Mouse (Mus musculus) CH12.LX (cell line): ENCODE data around the gene Cdk2ap2. TPM values are rescaled to one million over a fixed set of nuclear protein-coding genes. Genes with fewer than 3 reads are reported as not detected.

Experiments
- DNase-seq: peaks from one replicate; pipeline ENCODE4 v3.0.0-alpha.2; 2013; ENCODE audit errors: extremely low read depth
- H3K27ac ChIP-seq: 2 replicates; pipeline ENCODE4 v1.5.1; 2012; ENCODE audit warnings: low read depth, mild to moderate bottlenecking, control low read depth, moderate library complexity; ENCODE audit not compliant: insufficient read depth
- H3K27me3 ChIP-seq: replicated peaks from 2 replicates; pipeline ENCODE3; 2012; ENCODE audit warnings: inconsistent platforms
- H3K36me3 ChIP-seq, 2 experiments: replicated peaks in 1 of 2; 2 replicates each; pipeline versions ENCODE3 to v1.6.1; 2012; ENCODE audit warnings: inconsistent platforms in 1 of 2, low read length in 1 of 2, mild to moderate bottlenecking in 1 of 2, mixed read lengths in 1 of 2, moderate library complexity in 1 of 2; ENCODE audit not compliant: control insufficient read depth in 1 of 2, insufficient read depth in 1 of 2
- H3K4me1 ChIP-seq, 2 experiments: 2 replicates each; pipeline ENCODE4 v1.6.1; 2012; ENCODE audit warnings: inconsistent platforms in 1 of 2, moderate library complexity in 1 of 2; ENCODE audit not compliant: insufficient read depth in 2 of 2, control insufficient read depth in 1 of 2
- H3K4me2 ChIP-seq: 2 replicates; pipeline ENCODE4 v1.6.1; 2012; ENCODE audit warnings: low read depth, mild to moderate bottlenecking, control low read depth; ENCODE audit not compliant: poor library complexity, insufficient read depth, severe bottlenecking
- H3K4me3 ChIP-seq, 3 experiments: fragments of 150-350 bp in 1 of 3; sonication (generic) in 1 of 3; replicated peaks in 1 of 3; 2 replicates each; pipeline versions ENCODE3 to v1.5.1; 2011 to 2012; ENCODE audit warnings: low read depth in 2 of 3, low read length in 2 of 3, mild to moderate bottlenecking in 2 of 3, moderate library complexity in 2 of 3, control low read depth in 1 of 3, improper control_type of control experiment in 1 of 3, inconsistent platforms in 1 of 3, mixed read lengths in 1 of 3; ENCODE audit not compliant: poor library complexity in 1 of 3
- H3K79me2 ChIP-seq: replicated peaks from 2 replicates; pipeline ENCODE4 v1.6.1; 2012; ENCODE audit warnings: mild to moderate bottlenecking, moderate library complexity; ENCODE audit not compliant: control insufficient read depth, poor library complexity, insufficient read depth, severe bottlenecking; ENCODE audit errors: extremely low read depth
- H3K9ac ChIP-seq: 2 replicates; pipeline ENCODE4 v1.6.1; 2012; ENCODE audit warnings: low read depth, mild to moderate bottlenecking, control low read depth, moderate library complexity; ENCODE audit not compliant: insufficient read depth
- H3K9me3 ChIP-seq: replicated peaks from 2 replicates; pipeline ENCODE3; 2012; ENCODE audit warnings: low read length, inconsistent platforms, mixed read lengths
- CHD2 ChIP-seq: IDR thresholded peaks from 2 replicates; pipeline ENCODE4 v1.6.1; 2011; ENCODE audit warnings: low read length, improper control_type of control experiment
- E2F4 ChIP-seq: IDR thresholded peaks from 2 replicates; pipeline ENCODE4 v1.6.1; 2011; ENCODE audit warnings: low read depth, low read length, improper control_type of control experiment; ENCODE audit not compliant: insufficient replicate concordance
- GABPA ChIP-seq: IDR thresholded peaks from 2 replicates; pipeline ENCODE4 v1.6.1; 2012; ENCODE audit warnings: low read depth, low read length, improper control_type of control experiment, inconsistent platforms; ENCODE audit not compliant: insufficient replicate concordance
- HCFC1 ChIP-seq: IDR thresholded peaks from 2 replicates; pipeline ENCODE4 v1.6.1; 2012; ENCODE audit warnings: low read depth, mild to moderate bottlenecking, inconsistent platforms, low read length, improper control_type of control experiment
- KAT2A ChIP-seq: IDR thresholded peaks from 2 replicates; pipeline ENCODE4 v1.6.1; 2012; ENCODE audit warnings: low read length, improper control_type of control experiment, inconsistent platforms; ENCODE audit not compliant: insufficient replicate concordance
- MAFK ChIP-seq: IDR thresholded peaks from 2 replicates; pipeline ENCODE4 v1.6.1; 2011; ENCODE audit warnings: low read length, improper control_type of control experiment; ENCODE audit not compliant: insufficient replicate concordance
- MAX ChIP-seq: IDR thresholded peaks from 2 replicates; pipeline ENCODE4 v1.6.1; 2011; ENCODE audit warnings: low read length, improper control_type of control experiment
- MXI1 ChIP-seq: IDR thresholded peaks from 2 replicates; pipeline ENCODE4 v1.6.1; 2011; ENCODE audit warnings: mild to moderate bottlenecking, low read depth, low read length, improper control_type of control experiment
- MYC ChIP-seq: IDR thresholded peaks from 2 replicates; pipeline ENCODE4 v1.6.1; 2011; ENCODE audit warnings: low read depth, mild to moderate bottlenecking, improper control_type of control experiment, low read length
- NELFE ChIP-seq: IDR thresholded peaks from 2 replicates; pipeline ENCODE4 v1.6.1; 2011; ENCODE audit warnings: low read depth, low read length, improper control_type of control experiment
- PAX5 ChIP-seq: IDR thresholded peaks from 2 replicates; pipeline ENCODE4 v1.6.1; 2012; ENCODE audit warnings: low read length, inconsistent platforms, mixed read lengths
- RAD21 ChIP-seq: IDR thresholded peaks from 2 replicates; pipeline ENCODE4 v1.6.1; 2011; ENCODE audit warnings: low read depth, mild to moderate bottlenecking, low read length, improper control_type of control experiment, moderate library complexity
- SMC3 ChIP-seq: IDR thresholded peaks from 2 replicates; pipeline ENCODE4 v1.6.1; 2011; ENCODE audit warnings: low read depth, low read length, improper control_type of control experiment
- TBP ChIP-seq: conservative IDR thresholded peaks from 2 replicates; pipeline ENCODE4 v1.6.1; 2011; ENCODE audit warnings: low read depth, low read length, improper control_type of control experiment
- TCF12 ChIP-seq: IDR thresholded peaks from 2 replicates; pipeline ENCODE4 v1.6.1; 2014; ENCODE audit warnings: low read depth, mild to moderate bottlenecking, inconsistent platforms, low read length, improper control_type of control experiment
- UBTF ChIP-seq: IDR thresholded peaks from 2 replicates; pipeline ENCODE4 v1.6.1; 2012; ENCODE audit warnings: low read depth, mild to moderate bottlenecking, inconsistent platforms, low read length, improper control_type of control experiment, moderate library complexity
- USF1 ChIP-seq: IDR thresholded peaks from 2 replicates; pipeline ENCODE4 v1.6.1; 2014; ENCODE audit warnings: low read depth, mild to moderate bottlenecking, inconsistent platforms, low read length, improper control_type of control experiment
- USF2 ChIP-seq: conservative IDR thresholded peaks from 2 replicates; pipeline ENCODE4 v1.6.1; 2011; ENCODE audit warnings: low read depth, low read length, improper control_type of control experiment
- ZC3H11A ChIP-seq: IDR thresholded peaks from 2 replicates; pipeline ENCODE4 v1.6.1; 2012; ENCODE audit warnings: low read depth, mild to moderate bottlenecking, inconsistent platforms, low read length, improper control_type of control experiment
- ZMIZ1 ChIP-seq: IDR thresholded peaks from 2 replicates; pipeline ENCODE4 v1.6.1; 2012; ENCODE audit warnings: low read depth, mild to moderate bottlenecking, inconsistent platforms, low read length, improper control_type of control experiment
- ZNF384 ChIP-seq: IDR thresholded peaks from 2 replicates; pipeline ENCODE4 v1.6.1; 2012; ENCODE audit warnings: low read depth, low read length, improper control_type of control experiment, inconsistent platforms
- dilution Hi-C: fragments of 300-500 bp; cut with MboI; formaldehyde crosslinking; loops from 2 replicates; pipeline ENCODE4 v1.14.3; 2020; ENCODE audit warnings: low sequenced_read_pairs; ENCODE audit not compliant: extremely low pct_unique_long_range_greater_than_20kb, extremely low pct_ligation_motif_present
- in situ Hi-C: fragments of 300-500 bp; cut with MboI; formaldehyde crosslinking; loops from 3 replicates; pipeline ENCODE4 v1.14.3; 2019; ENCODE audit warnings: low sequenced_read_pairs, low pct_ligation_motif_present, low pct_unique_long_range_greater_than_20kb, mixed read lengths
- polyA plus RNA-seq: library from polyadenylated mRNA; unstranded; fragments of >175 nt; gene quantifications from 2 replicates; pipeline ENCODE4 v1.2.1, GENCODE M21; 2012; ENCODE audit warnings: low read depth; ENCODE audit not compliant: insufficient read length
- total RNA-seq, 2 experiments: library from RNA; depleted of rRNA; stranded (reverse); fragments of 300-350 nt in 1 of 2; fragments of >200 nt in 1 of 2; gene quantifications; 2 replicates each; pipeline ENCODE4 v1.2.3; 2012 to 2014

Gene Cdk2ap2
- total and polyA plus RNA-seq, 3 experiments: 63.4 to 69.5 (median 67.1) TPM

- Histone ChIP-seq H3K27ac (peak overlapping the region; percentile 89; the same call in 1 of the 2 replicates), H3K9me3 (no peaks in the 10 kb centered on the region), H3K4me3 (no peak overlapping the region), H3K27me3 (no peaks in the 10 kb centered on the region), H3K79me2 (no peaks in the 10 kb centered on the region), H3K4me2 (no peak overlapping the region)
- dilution Hi-C loops: no loop called here
- in situ Hi-C loops: no loop called here
- TF ChIP-seq GABPA: no peak
- TF ChIP-seq PAX5: no peak
- no peak for TF ChIP-seq MYC
- TF ChIP-seq MAFK: no peak
- no peak for TF ChIP-seq ZC3H11A
- TF ChIP-seq SMC3: no peak
- TF ChIP-seq CHD2: no peak
- no peak for TF ChIP-seq E2F4
- TF ChIP-seq USF2: no peak
- TF ChIP-seq TCF12: no peak
- TF ChIP-seq MAX: no peak
- TF ChIP-seq ZNF384: no peak
- no peak for TF ChIP-seq RAD21
- no peak for TF ChIP-seq NELFE
- TF ChIP-seq USF1: no peak
- no peak for TF ChIP-seq HCFC1
- TF ChIP-seq KAT2A: no peak
- TF ChIP-seq UBTF: no peak
- no peak for TF ChIP-seq TBP
- TF ChIP-seq, all 38 proteins: peak for 0
- H3K36me3 ChIP-seq: peaks cover 80 to 94% of the 10 kb centered on the region in 2 experiments
- H3K4me1 ChIP-seq: peaks cover 19 to 44% of the 10 kb centered on the region in 2 experiments
- H3K9ac ChIP-seq: no peak overlapping the region
- DNase-seq: no peak
These were observed 15.3 kb downstream of the Cdk2ap2 start for GRCm38 (mm10) chr19:4112063-4112960.

GRCm38 (mm10) chr19:4113186-4113805 is 16.3 kb downstream of the Cdk2ap2 start:
- H3K9ac ChIP-seq: peak overlapping the region; percentile 39
- peak overlapping the region in 1 of 3 experiments; percentile 25 for H3K4me3 ChIP-seq
- peak overlapping the region; percentile 89 for H3K27ac ChIP-seq
- dilution Hi-C loops (no loop called here), in situ Hi-C loops (no loop called here)
- peaks cover 19 to 53% of the 10 kb centered on the region in 2 experiments for H3K4me1 ChIP-seq
- TF ChIP-seq ZMIZ1: 0 out of 2 replicates have a peak, but pooled peaks have one; percentile 28
- 0 out of 2 replicates have a peak, but pooled peaks have one; percentile 18 for TF ChIP-seq NELFE
- TF ChIP-seq MXI1: 0 out of 2 replicates have a peak, but pooled peaks have one; percentile 36
- no peak for TF ChIP-seq USF2
- peak overlapping the region; percentile 53 for H3K4me2 ChIP-seq
- no peaks in the 10 kb centered on the region for H3K79me2 ChIP-seq
- no peaks in the 10 kb centered on the region for H3K27me3 ChIP-seq
- peaks cover 83 to 94% of the 10 kb centered on the region in 2 experiments for H3K36me3 ChIP-seq
- DNase-seq: no peak
- H3K9me3 ChIP-seq: no peaks in the 10 kb centered on the region
